Mouse (Mus musculus) gastrocnemius, postnatal 36 days (tissue): ENCODE data around the gene Cdc42bpg. TPM values are rescaled to one million over a fixed set of nuclear protein-coding genes. Genes with fewer than 3 reads are reported as not detected.
A peak's percentile ranks its signal among the peaks of the same experiment; 100 is the strongest.

ENCODE experiments used
- DNase-seq, 2 experiments: peaks; one replicate each; pipeline ENCODE4 v3.0.0; 2022
- intact Hi-C: fragments of 180-260 bp; cut with DNase I; formaldehyde crosslinking; loops from one replicate; pipeline ENCODE4 v1.15.1; 2025
- total RNA-seq, 2 experiments: library from RNA; stranded (reverse); gene quantifications; 2 replicates each; pipeline ENCODE4 v1.2.3; 2021

Cdc42bpg gene
- total RNA-seq, 2 experiments from 2014 or later: 4.3 to 5.2 TPM

- intact Hi-C loops: no loop called here
These were observed 37.0 kb downstream of the Cdc42bpg start for GRCm38 (mm10) chr19:6343066-6343925.

GRCm38 (mm10) chr19:6343996-6344395 is 37.7 kb downstream of the Cdc42bpg start:
- intact Hi-C loops: no loop called here
- no peak for DNase-seq

More at GRCm38 (mm10) chr19:6343066-6343925, 37.0 kb downstream of the Cdc42bpg start:
- DNase-seq: no peak

GRCm38 (mm10) chr19:6346023-6346422 is 39.8 kb downstream of the Cdc42bpg start:
- no peak for DNase-seq
- intact Hi-C loops: no loop called here

- intact Hi-C loops: no loop called here
- no peak for DNase-seq
These were observed 40.4 kb downstream of the Cdc42bpg start for GRCm38 (mm10) chr19:6346661-6347060.

GRCm38 (mm10) chr19:6347615-6348014 is 41.4 kb downstream of the Cdc42bpg start:
- DNase-seq: no peak
- intact Hi-C loops: no loop called here

- intact Hi-C loops: no loop called here
- DNase-seq: no peak
These were observed 42.5 kb downstream of the Cdc42bpg start for GRCm38 (mm10) chr19:6348717-6349116.

GRCm38 (mm10) chr19:6349215-6349983 is 43.1 kb downstream of the Cdc42bpg start:
- intact Hi-C loops: no loop called here
- DNase-seq: no peak

DNA sequence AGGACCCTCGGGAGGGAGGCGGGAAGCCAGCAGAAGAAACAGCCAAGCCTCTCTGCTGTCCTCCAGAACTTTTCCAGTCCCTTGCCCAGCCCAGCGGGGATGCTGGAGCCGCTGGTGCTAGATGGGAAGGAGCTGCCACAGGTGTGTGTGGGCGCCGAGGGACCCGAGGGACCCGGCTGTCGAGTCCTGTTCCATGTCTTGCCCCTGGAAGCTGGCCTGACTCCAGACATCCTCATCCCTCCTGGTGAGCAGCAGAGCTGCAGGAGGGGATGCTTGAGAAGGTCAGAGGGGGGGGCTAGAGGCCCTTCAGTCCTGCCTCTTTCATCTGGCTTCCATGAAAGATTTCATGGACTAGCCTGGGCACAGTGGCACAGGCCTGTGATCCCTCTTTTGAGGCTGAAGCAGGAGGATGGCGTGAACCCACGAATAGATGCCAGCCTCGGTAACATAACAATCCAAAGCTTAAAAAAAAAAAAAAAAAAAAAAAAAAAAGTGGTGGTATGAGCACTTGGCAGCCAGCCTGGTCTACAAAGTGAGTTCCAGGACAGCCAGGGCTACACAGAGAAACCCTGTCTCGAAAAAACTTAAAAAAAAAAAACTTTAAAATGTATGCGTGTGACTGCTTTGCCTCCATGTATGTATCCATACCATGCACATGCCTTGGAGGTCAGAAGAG is 45.3 kb downstream of the Cdc42bpg start:
- intact Hi-C loops: no loop called here
- DNase-seq: no peak

- DNase-seq: no peak
- intact Hi-C loops: no loop called here
These were observed 45.9 kb downstream of the Cdc42bpg start for GRCm38 (mm10) chr19:6352107-6352505.

DNA sequence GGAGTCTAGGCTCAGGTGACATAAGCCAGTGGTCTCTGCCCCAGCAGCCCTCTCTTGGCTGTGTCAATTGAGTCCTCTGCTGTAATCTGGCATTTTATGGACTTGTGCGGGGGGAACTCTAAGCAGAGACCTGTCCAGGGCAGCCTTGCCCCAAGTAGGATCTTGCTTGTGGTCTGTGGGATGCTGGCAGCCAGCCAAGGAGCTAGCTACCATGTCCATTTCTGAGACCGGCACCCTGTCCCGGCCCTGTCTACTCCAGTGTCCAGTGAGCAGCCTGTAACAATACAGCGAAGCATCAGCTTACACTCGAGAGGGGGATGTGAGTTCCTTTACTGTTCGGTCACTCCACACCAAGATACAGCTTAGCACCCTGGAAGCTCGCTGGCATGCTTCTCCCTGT is 47.8 kb downstream of the Cdc42bpg start:
- DNase-seq: no peak
- intact Hi-C loops: no loop called here

- no peak for DNase-seq
- intact Hi-C loops: no loop called here
These were observed 55.0 kb downstream of the Cdc42bpg start for GRCm38 (mm10) chr19:6361291-6361690.

DNA sequence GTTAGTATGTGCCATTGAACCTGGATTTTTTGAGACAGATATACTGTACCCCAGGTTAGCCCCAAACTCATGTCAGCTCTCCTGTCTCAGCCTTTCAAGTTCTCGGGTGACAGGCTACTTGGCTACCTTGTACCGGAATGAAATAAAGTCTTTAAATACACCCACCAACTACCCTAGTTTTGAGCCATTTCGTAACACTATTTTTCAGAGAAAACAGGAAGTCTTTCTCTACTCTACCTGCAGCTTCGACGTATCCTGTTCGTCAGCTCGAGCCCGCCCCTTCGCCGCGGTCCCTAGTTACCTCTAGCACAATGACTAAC is 56.8 kb downstream of the Cdc42bpg start:
- no peak for DNase-seq
- intact Hi-C loops: no loop called here

DNA sequence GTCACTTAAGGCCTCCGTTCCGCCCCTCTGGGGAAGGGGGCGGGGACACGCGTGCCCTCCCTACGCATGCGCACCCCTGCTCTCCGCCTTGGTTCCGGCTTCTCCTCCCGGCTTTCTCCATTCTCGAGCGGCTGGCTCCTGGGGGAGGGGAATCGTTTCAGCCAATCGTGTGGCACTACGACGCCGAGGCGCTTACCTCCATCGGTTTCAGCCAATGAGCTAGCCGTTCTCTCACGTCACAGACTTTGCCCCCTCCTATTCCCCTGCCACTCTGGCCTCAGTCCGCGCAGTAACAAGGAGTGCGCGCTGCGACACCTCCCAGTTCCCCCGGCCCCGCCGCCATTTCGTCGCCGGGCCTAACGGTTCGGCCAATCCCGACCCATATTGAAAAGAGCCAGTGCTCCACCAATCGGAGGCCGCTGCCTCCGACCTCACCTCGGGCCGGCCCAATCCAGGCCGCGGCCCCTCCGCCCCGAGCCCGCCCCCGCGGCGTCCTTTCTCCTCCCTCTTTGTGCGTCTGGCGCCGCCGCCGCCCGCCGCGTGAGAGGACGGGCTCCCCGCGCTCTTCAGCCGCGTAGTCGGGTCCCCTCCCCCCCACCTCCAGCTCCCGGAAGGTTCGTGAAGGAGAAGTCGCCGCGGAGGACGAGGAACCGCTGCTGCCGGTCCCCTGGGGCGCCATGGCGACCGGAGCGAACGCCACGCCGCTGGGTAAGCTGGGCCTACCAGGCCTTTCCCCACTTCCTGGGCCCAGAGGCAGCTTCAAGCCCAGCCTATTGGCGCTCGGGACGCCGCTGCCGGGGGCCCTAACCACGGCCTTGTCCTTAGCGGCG is 57.4 kb downstream of the Cdc42bpg start, which contains the start of gene Sf1:
Sf1 (plus strand) TSS at position 280 of the 830 bp plus-strand sequence.
- DNase-seq: peak; percentile 99
- intact Hi-C loops: no loop called here

DNA sequence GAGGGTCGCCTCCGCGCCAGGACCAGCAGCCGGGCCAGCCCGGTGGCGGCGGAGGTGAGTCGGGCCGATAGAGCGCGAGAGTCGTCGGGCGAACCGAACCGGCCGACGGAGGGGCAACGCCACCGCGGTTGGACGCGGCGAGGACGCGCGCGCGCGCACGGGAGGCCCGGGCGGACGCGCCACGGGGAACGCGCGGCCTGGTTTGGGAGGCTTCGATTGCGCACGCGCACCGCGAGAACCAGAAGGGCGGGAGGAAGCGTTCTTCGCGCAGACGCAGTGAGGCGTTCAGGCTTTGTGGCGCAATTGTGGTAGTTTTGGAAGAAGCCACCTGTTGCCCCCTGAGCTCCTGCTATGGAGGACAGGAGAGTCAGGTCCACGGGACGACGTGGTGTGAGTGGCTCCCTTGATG is 58.1 kb downstream of the Cdc42bpg start:
- intact Hi-C loops: no loop called here
- peak; percentile 88 to 89 for DNase-seq

DNA sequence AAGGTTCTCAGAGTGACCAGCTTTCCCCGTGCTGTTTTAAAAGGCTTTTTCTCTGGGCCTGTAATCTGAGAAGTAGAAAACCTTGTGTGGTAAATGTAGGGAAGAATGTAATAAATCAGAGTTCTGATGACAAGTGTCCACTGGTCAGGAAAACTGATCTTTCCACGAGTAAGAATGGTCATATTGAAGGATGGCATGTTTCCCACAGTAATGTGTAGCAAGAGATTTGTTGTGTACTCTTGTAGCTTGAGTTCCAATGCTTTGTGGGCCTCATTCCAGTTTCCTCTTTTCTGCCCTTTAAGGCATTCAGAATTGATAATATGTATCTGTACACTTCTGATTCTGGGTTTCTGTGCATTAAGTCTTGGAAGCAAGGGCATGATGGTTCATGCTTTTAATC is 58.6 kb downstream of the Cdc42bpg start:
- intact Hi-C loops: no loop called here
- no peak for DNase-seq

DNA sequence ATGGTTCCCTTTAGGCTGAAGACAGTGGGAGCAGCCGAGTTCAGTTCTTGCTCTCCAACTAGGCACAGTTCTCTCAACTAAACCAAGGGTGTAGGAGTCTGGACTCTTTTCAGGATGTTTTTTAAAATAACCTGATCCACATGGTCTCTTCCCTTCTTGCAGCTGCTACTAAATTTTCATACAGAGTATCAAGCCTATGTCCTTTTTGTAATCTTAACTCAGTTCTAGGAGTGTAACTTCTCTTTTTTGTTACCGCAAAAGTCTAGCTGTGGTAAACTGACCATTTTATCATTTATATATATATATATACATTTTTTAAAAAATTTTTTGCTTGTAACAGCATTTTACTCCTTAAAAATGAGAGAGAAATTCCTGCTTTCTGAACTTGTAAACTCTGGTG is 63.9 kb downstream of the Cdc42bpg start:
- intact Hi-C loops: no loop called here
- no peak for DNase-seq

DNA sequence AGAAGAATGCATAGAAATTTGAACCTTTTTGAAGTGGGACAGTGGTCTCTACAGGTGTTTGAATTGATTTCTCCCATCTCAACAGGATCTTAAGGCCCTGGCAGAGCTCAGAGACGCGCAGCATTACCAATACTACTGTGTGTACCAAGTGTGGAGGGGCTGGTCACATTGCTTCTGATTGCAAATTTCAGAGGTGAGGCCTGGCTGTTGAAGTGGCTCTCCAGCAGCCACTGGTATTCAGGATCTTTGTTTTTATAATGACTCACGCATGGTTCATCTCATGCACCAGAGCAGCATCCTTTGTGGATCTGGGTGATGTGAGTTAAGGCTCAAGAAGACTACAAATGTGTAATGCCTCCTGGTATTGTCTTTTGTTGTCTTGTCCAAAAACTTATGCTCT is 66.2 kb downstream of the Cdc42bpg start:
- no peak for DNase-seq

GRCm38 (mm10) chr19:6373539-6374400 is 67.5 kb downstream of the Cdc42bpg start:
- intact Hi-C loops: no loop called here
- peak; percentile 81 to 85 for DNase-seq

More for the DNA sequence above, 66.2 kb downstream of the Cdc42bpg start:
- intact Hi-C loops: no loop called here

GRCm38 (mm10) chr19:6374571-6374970 is 68.3 kb downstream of the Cdc42bpg start:
- intact Hi-C loops: no loop called here
- DNase-seq: no peak
